Mouse (Mus musculus) limb, embryonic 12.5 days (tissue): ENCODE data around the gene Cntnap5a. TPM values are rescaled to one million over a fixed set of nuclear protein-coding genes. Genes with fewer than 3 reads are reported as not detected.

Experiments
- ATAC-seq: fragments of 200-750 bp; cut with Nextera tagmentation; 2 replicates; pipeline ENCODE4 v1.8.0; 2017; ENCODE audit warnings: low read depth, moderate TSS enrichment; ENCODE audit not compliant: insufficient number of reproducible peaks, insufficient read depth, low FRiP score, low TSS enrichment
- H3K27ac ChIP-seq: fragments of 300-500 bp; sonication (generic); 2 replicates; pipeline ENCODE4 v1.5.1; 2016; ENCODE audit warnings: mild to moderate bottlenecking, moderate library complexity
- H3K27me3 ChIP-seq: fragments of 300-500 bp; sonication (generic); 2 replicates; pipeline ENCODE4 v1.6.1; 2016; ENCODE audit warnings: mild to moderate bottlenecking, moderate library complexity
- H3K36me3 ChIP-seq: fragments of 300-500 bp; sonication (generic); 2 replicates; pipeline ENCODE4 v1.6.1; 2016; ENCODE audit warnings: mild to moderate bottlenecking, moderate library complexity
- H3K4me1 ChIP-seq: fragments of 300-500 bp; sonication (generic); replicated peaks from 2 replicates; pipeline ENCODE4 v1.6.1; 2016
- H3K4me2 ChIP-seq: fragments of 300-500 bp; sonication (generic); 2 replicates; pipeline ENCODE4 v1.6.1; 2016; ENCODE audit warnings: mild to moderate bottlenecking, moderate library complexity
- H3K4me3 ChIP-seq: fragments of 300-500 bp; sonication (generic); replicated peaks from 2 replicates; pipeline ENCODE4 v1.5.1; 2016; ENCODE audit warnings: mild to moderate bottlenecking
- H3K9ac ChIP-seq: fragments of 300-500 bp; sonication (generic); replicated peaks from 2 replicates; pipeline ENCODE4 v1.6.1; 2016; ENCODE audit warnings: mild to moderate bottlenecking, moderate library complexity
- H3K9me3 ChIP-seq: fragments of 300-500 bp; sonication (generic); 2 replicates; pipeline ENCODE4 v1.6.1; 2016; ENCODE audit warnings: mild to moderate bottlenecking, moderate library complexity
- microRNA-seq: library from miRNA; unstranded; fragments of <30 nt; microRNA quantifications from one replicate; pipeline ENCODE4, GENCODE M21; 2017
- polyA plus RNA-seq: library from polyadenylated mRNA; unstranded; fragments of >200 nt; fragmentation: Nextera tagmentation; extraction: Ambion mirVana; gene quantifications from 2 replicates; pipeline ENCODE4 v1.2.1, GENCODE M21; 2016

The Cntnap5a gene
- polyA plus RNA-seq, 1 experiment from 2014 or later = not detected

- Histone ChIP-seq H3K9ac (no peak overlapping the region), H3K9me3 (no peaks in the 10 kb centered on the region), H3K4me1 (no peaks in the 10 kb centered on the region), H3K4me2 (no peak overlapping the region), H3K36me3 (no peaks in the 10 kb centered on the region), H3K4me3 (no peak overlapping the region), H3K27me3 (no peaks in the 10 kb centered on the region), H3K27ac (no peak overlapping the region)
- ATAC-seq = no peak
These were observed 931.7 kb downstream of the Cntnap5a start for GRCm38 (mm10) chr1:116616272-116616671.

Small RNA genes within 50 kb of the gene (microRNA-seq; reads per million reads assigned to microRNA genes)
- not detected for gene Gm23393
